Mouse (Mus musculus) testis, adult 10 weeks (tissue): ENCODE measurements around the gene Ccdc169. TPM values are rescaled to one million over a fixed set of nuclear protein-coding genes. Genes with fewer than 3 reads are reported as not detected.

Experiments used
- polyA plus RNA-seq: library from polyadenylated mRNA; stranded (reverse); fragments of 350-450 nt; fragmentation: Illumina TruSeq; extraction: RNeasy Lipid Tissue Mini Kit (QIAGEN cat#74804); gene quantifications from one replicate; pipeline ENCODE4 v1.2.3, GENCODE M21; 2014; ENCODE audit warnings: low read depth, low replicate concordance

The Ccdc169 gene
- 348 TPM for polyA plus RNA-seq

GRCm38 (mm10) chr3:55137039-55137438, at the start of gene Ccdc169:
Gene Ccdc169, plus strand, starts transcription at chr3:55137339.

DNA sequence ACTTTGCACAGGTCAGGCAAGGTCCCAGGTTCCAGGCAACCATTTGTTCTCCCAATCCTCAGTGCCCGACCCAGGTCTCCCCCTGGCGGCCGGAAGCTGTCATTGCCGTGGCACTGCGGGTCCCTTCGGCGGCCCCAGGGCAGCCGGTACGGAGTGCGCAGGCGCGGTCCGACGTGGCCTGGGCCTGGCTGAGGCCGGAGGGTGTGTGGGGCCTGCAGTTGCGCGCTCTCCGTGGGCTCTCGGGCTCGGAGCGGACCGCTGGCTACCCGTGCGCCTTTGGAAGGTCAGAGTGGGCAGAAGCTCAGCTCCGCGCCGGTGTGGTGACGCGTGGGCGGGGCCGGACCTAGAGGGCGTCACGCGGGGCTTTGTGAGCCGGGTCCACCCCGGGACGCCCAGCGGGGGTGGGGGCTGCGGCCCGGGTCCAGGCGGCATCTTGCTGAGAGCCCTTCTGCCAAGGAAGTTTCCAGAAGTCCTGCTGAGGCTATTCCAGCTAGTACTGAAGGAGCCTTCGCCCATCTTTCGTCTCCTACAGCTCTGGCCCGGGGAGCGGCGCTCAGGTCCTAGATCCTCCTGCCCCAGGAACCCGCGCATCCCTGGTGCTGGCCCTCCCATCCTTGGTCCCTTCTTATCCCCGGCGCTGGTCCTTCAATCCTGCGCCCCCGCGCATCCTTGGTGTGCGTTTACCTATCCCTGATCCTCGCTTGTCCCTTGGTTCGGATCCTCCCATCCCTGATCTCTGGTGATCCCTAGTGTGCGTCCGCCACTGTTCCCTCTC, 25.0 kb upstream of the Ccdc169 start, which contains the start of gene Spg20:
Spg20 (plus strand) TSS at position 174 of the 775 bp plus-strand sequence.

DNA sequence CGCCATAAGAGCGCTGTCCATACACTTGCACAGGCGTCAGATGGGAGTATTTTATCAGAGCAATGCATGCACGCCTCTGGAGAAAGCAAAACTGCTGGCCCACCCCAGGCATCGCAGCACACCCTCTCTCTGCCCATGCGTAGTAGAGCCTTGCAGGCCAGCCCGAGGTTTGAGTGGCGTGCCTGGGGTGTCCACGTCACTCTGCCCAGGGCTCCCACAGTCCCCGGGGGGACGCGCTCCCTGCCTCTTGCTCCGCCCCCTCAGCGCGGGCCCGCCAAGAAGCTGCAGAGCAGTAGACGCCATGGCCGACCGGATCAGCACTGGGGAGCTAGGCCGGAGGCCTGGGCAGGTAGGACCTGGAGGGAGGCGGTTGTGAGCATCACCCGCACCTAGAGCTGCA, 44.6 kb downstream of the Ccdc169 start, which contains the start of gene Sohlh2:
Sohlh2 (plus strand) TSS at position 263 of the 400 bp plus-strand sequence.

Other genes starting within 250 kb of the Ccdc169 start
- not detected for gene Sertm1, start 221.5 kb upstream of the Ccdc169 start, polyA plus RNA-seq
- gene Ccna1, start 81.8 kb upstream of the Ccdc169 start, polyA plus RNA-seq: 98.5 TPM
- 23.9 TPM for gene Spg20, start 25.2 kb upstream of the Ccdc169 start, polyA plus RNA-seq
- 12.6 TPM for gene Sohlh2, start 44.7 kb downstream of the Ccdc169 start, polyA plus RNA-seq
- gene Dclk1, start 105.0 kb downstream of the Ccdc169 start, polyA plus RNA-seq: 2.4 TPM